Mouse (Mus musculus): ENCODE measurements around the gene Ctsc. TPM values are rescaled to one million over a fixed set of nuclear protein-coding genes. Genes with fewer than 3 reads are reported as not detected.

Gene Ctsc
- polyA plus RNA-seq, 1 experiment = 0.10 TPM

- no peak for TF ChIP-seq GATA1 (IDR thresholded peaks at IDR 0.05; ENCODE audit: low read length)
Observed at GRCm38 (mm10) chr7:88327495-88327894, 49.6 kb downstream of the Ctsc start.

- no peak for TF ChIP-seq GATA1 (IDR thresholded peaks at IDR 0.05; ENCODE audit: low read length)
Observed at GRCm38 (mm10) chr7:88343828-88344227, 65.9 kb downstream of the Ctsc start.

- TF ChIP-seq GATA1 (IDR thresholded peaks at IDR 0.05; ENCODE audit: low read length) = no peak
Observed at GRCm38 (mm10) chr7:88346035-88346434, 68.2 kb downstream of the Ctsc start.

- TF ChIP-seq GATA1 (IDR thresholded peaks at IDR 0.05; ENCODE audit: low read length) = no peak
Observed at GRCm38 (mm10) chr7:88356871-88357776, 79.2 kb downstream of the Ctsc start.

- TF ChIP-seq GATA1 (IDR thresholded peaks at IDR 0.05; ENCODE audit: low read length) = no peak
Observed at GRCm38 (mm10) chr7:88358042-88358878, 80.4 kb downstream of the Ctsc start.

Other genes starting within 250 kb of the Ctsc start
- not detected in 2 replicates for gene Rab38, start 152.2 kb downstream of the Ctsc start, polyA plus RNA-seq (2012)

All from G1E-ER4 (cell line).